Mouse (Mus musculus) cortical plate, adult 2 months (tissue): ENCODE measurements around the gene Tsacc. TPM values are rescaled to one million over a fixed set of nuclear protein-coding genes. Genes with fewer than 3 reads are reported as not detected.
A peak's percentile ranks its signal among the peaks of the same experiment; 100 is the strongest.

Experiments used
- H3K27ac ChIP-seq: fragments of 200-500 bp; 2 replicates; pipeline ENCODE4 v1.5.1; 2012; ENCODE audit warnings: low read length, control low read depth, inconsistent platforms; ENCODE audit not compliant: insufficient read depth
- H3K4me1 ChIP-seq: fragments of 200-500 bp; 2 replicates; pipeline ENCODE4 v1.6.1; 2011; ENCODE audit warnings: low read length; ENCODE audit not compliant: control insufficient read depth, insufficient read depth
- H3K4me3 ChIP-seq: fragments of 200-500 bp; 2 replicates; pipeline ENCODE4 v1.5.1; 2011; ENCODE audit warnings: mild to moderate bottlenecking, low read length, control low read depth; ENCODE audit not compliant: insufficient read depth
- CTCF ChIP-seq: fragments of 200-500 bp; IDR thresholded peaks from 2 replicates; pipeline ENCODE4 v1.5.1; 2011; ENCODE audit warnings: mild to moderate bottlenecking, control low read depth, low read length; ENCODE audit not compliant: insufficient read depth; ENCODE audit errors: extremely low read depth
- POLR2A ChIP-seq: fragments of 200-500 bp; IDR thresholded peaks from 2 replicates; pipeline ENCODE4 v1.6.1; 2011; ENCODE audit warnings: mild to moderate bottlenecking, low read length, control low read depth; ENCODE audit not compliant: insufficient read depth; ENCODE audit errors: extremely low read depth
- polyA plus RNA-seq: library from polyadenylated mRNA; depleted of rRNA; stranded (reverse); fragments of >200 nt; gene quantifications from 2 replicates; pipeline ENCODE4 v1.2.3, GENCODE M21; 2012

Tsacc gene
- polyA plus RNA-seq, 1 experiment = 5.0 TPM

- peak within 1 kb of the TSS; percentile 41 for H3K4me3 ChIP-seq
- no peak for TF ChIP-seq CTCF
- no peak within 1 kb of the TSS for H3K27ac ChIP-seq
- H3K4me1 ChIP-seq = no peaks in the 10 kb centered on the region
Measured at GRCm38 (mm10) chr3:88254268-88254926, 42.4 kb downstream of the Tsacc start, which contains the start of gene Rhbg. TSS of gene Rhbg (minus strand) at chr3:88254709.

GRCm38 (mm10) chr3:88252739-88253138, 44.1 kb downstream of the Tsacc start:
- Histone ChIP-seq H3K4me3 (no peak overlapping the region), H3K27ac (no peak overlapping the region), H3K4me1 (no peaks in the 10 kb centered on the region)
- TF ChIP-seq CTCF = no peak
- TF ChIP-seq POLR2A = no peak

- Histone ChIP-seq H3K27ac (no peak overlapping the region), H3K4me1 (no peaks in the 10 kb centered on the region), H3K4me3 (no peak overlapping the region)
- TF ChIP-seq POLR2A (no peak), CTCF (no peak)
Measured at GRCm38 (mm10) chr3:88248406-88248805, 48.4 kb downstream of the Tsacc start.

GRCm38 (mm10) chr3:88247666-88248065, 49.1 kb downstream of the Tsacc start:
- H3K4me3 ChIP-seq = no peak overlapping the region
- H3K4me1 ChIP-seq = no peaks in the 10 kb centered on the region
- no peak for TF ChIP-seq CTCF
- TF ChIP-seq POLR2A = no peak
- H3K27ac ChIP-seq = no peak overlapping the region

- Histone ChIP-seq H3K27ac (no peak overlapping the region), H3K4me3 (no peak overlapping the region), H3K4me1 (no peaks in the 10 kb centered on the region)
- TF ChIP-seq CTCF = peak; percentile 93
- no peak for TF ChIP-seq POLR2A
Measured at GRCm38 (mm10) chr3:88245811-88246210, 51.0 kb downstream of the Tsacc start.

- Histone ChIP-seq H3K4me3 (no peak overlapping the region), H3K27ac (no peak overlapping the region), H3K4me1 (no peaks in the 10 kb centered on the region)
- no peak for TF ChIP-seq POLR2A
- TF ChIP-seq CTCF = peak; percentile 90
Measured at GRCm38 (mm10) chr3:88244071-88244470, 52.7 kb downstream of the Tsacc start.

GRCm38 (mm10) chr3:88242531-88242930, 54.3 kb downstream of the Tsacc start:
- TF ChIP-seq CTCF (peak; percentile 91), POLR2A (no peak)
- Histone ChIP-seq H3K27ac (no peak overlapping the region), H3K4me3 (no peak overlapping the region), H3K4me1 (no peaks in the 10 kb centered on the region)

GRCm38 (mm10) chr3:88241045-88241786, 55.6 kb downstream of the Tsacc start:
- Histone ChIP-seq H3K27ac (no peak overlapping the region), H3K4me3 (no peak overlapping the region), H3K4me1 (no peaks in the 10 kb centered on the region)
- TF ChIP-seq POLR2A (no peak), CTCF (no peak)

- Histone ChIP-seq H3K27ac (no peak overlapping the region), H3K4me3 (no peak overlapping the region), H3K4me1 (no peaks in the 10 kb centered on the region)
- TF ChIP-seq CTCF = no peak
- TF ChIP-seq POLR2A = no peak
Measured at GRCm38 (mm10) chr3:88239446-88239845, 57.4 kb downstream of the Tsacc start.

- Histone ChIP-seq H3K27ac (no peak overlapping the region), H3K4me3 (no peak overlapping the region), H3K4me1 (no peaks in the 10 kb centered on the region)
- TF ChIP-seq POLR2A (no peak), CTCF (no peak)
Measured at GRCm38 (mm10) chr3:88238866-88239391, 57.9 kb downstream of the Tsacc start.
